Mouse (Mus musculus) embryonic fibroblast, embryonic 13.5 days (primary cell): ENCODE data around the gene Pgm3.

Source experiments
- CTCF ChIP-seq: IDR thresholded peaks from 2 replicates; pipeline ENCODE4 v1.5.1; 2011; ENCODE audit warnings: mild to moderate bottlenecking, control low read depth, low read length, moderate library complexity, borderline replicate concordance; ENCODE audit not compliant: insufficient read depth
- POLR2A ChIP-seq: IDR thresholded peaks from 2 replicates; pipeline ENCODE4 v1.6.1; 2011; ENCODE audit warnings: low read depth, mild to moderate bottlenecking, control low read depth, low read length, moderate library complexity

DNA sequence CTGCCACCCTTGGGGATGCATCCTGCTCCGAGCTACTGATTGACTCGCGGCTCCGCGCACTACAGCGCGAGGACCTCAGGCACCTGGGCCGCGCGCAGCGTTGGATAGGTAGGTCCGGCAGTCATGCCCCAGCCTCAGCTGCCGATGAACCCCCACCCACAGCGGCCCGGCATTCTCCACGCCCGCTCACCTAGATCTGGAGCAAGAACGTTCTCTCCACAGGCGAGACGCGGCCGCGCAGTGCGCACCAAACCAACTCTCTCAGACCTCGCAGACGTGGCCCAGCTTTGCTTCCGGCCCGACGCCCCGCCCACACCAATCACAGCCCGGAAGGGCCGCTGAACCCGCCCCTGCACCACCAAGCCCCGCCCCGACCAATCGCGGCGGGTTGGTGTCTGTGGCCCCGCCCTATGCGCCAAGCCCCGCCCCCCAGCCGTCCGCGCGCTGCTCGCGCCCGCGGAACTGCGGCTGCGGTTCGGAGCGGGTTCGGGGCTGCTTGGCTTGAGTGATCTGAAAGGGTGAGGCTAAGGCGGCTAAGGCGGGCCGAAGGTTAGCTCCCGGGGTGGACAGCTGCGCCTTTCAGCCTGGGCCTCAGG, at the start of gene Pgm3, which contains the start of gene Rwdd2a:
- no peak for TF ChIP-seq CTCF
- TF ChIP-seq POLR2A, result peak; percentile 97
